Mouse (Mus musculus) adrenal gland, postnatal 36 days (tissue): ENCODE measurements at regions not wholly inside any gene's neighbourhood (a gene's known extent, or its start where the extent isn't known, plus 50 kb on each side); places are given as distances from the start of the nearest gene placed in this dataset.

Source experiments
- DNase-seq, 2 experiments: peaks; one replicate each; pipeline ENCODE4 v3.0.0; 2021; ENCODE audit warnings: mixed read lengths in 1 of 2

DNA sequence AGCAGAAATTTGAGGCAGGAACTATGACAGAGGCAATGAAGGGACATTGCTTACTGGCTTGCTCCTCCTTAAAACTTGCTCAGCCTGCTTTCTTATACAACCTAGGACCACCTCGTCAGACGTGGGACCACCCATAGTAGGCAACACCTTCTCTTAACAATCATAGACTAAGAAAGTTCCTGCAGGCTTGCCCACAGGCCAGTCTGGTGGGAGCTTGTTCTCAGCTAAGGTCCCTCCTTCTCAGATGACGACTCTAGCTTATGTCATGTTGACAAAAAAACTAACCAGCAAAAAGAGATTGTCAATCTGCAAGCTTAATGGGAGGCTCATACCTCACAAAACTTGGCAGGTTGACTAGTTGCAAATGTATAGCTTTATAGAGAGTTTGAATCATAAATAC lies 56.5 kb upstream of the Lsm6 start:
- no peak for DNase-seq

DNA sequence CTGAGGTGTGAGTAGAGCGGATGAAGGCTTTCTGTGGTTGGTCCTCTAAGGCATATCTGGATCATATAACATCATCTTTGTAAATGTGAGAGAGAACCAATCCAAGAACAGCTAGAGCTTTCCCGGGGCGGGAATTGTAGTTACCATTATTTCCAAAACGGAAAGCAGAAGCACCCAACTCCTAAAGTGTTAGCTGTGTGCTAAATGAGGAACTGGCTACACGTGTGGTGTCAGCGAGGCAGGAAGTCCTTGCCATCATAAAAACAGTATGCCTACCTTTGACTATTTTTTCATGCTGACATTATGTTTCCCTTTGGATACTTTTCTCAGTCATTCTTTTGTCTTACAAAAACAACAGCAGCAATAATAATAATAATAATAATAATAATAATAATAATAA lies 68.8 kb upstream of the Lsm6 start:
- DNase-seq = no peak

DNA sequence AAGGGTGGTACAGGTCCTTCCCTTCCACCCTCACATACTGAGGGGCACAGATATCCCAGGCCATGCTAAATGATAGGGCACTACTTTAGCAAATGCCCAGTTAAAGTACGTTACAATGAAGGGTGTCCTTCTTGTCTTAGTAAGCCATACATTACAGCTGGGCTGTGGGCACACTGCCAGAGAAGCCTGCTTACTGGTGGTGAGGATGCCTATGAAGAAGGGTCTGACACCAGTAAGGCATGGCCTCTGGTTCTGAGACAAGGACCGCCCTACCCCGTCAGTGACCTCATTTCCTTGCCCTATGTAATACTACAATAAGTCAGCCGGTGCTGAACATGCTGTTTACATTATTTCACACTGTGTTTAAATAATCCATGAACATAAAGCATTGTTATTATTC lies 69.6 kb upstream of the Lsm6 start:
- no peak for DNase-seq

DNA sequence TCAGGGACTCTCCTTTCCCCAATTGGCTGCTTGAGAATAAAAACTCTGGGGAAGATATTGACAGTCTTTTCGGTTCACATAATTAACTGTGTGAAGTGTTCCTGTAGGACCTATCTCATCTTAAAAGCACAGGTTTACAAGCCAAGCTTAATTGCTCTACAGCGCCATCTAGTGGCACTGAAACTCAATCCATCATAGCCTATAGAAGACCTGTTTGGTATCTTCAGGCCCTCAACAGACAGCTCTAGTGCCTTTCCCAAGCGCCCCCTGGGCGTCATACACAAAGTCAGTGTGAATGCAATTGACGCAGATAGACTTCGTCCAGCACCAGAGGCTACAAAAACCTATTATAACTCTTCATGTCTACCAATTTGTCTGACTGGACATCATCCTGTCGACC lies 78.9 kb upstream of the Lsm6 start:
- DNase-seq = peak; percentile 70 to 83

DNA sequence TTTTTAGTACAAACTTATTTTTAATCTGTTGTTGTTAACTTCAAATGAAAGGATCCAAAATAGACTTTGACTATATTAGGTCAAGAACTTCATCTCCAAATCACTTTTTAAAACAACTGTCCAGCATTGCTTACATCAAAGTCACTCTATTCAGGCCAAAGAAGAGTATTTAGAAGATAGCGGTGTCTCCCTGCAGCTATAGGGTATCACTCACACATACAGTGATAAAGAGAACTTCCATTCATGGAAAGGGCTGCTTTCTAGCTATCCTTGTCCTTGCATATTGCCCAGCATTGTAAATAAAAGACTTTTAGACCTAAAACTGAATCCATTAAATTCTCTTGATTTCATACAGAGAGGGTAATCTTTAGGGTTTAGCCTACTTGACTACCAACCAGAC lies 82.1 kb upstream of the Lsm6 start:
- no peak for DNase-seq

DNA sequence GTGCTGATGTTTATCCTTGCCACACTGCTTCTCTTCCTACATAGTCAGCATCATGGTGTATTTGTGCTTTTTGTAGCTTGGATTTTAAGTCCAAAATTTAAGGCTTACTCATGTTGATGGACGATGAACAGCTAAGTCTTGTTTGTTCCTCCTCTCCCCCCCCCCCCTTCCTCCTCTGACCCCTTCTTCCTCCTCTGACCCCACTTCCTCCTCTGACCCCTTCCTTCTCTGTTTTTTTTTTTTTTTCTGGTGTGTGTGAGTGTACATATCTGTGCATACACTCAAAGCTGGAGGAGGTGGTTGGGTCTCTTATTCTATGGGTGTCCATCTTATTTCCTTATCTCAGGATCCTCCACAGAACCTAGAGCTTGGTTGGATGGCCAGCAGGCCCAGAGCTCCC lies 87.0 kb upstream of the Lsm6 start:
- DNase-seq = no peak

DNA sequence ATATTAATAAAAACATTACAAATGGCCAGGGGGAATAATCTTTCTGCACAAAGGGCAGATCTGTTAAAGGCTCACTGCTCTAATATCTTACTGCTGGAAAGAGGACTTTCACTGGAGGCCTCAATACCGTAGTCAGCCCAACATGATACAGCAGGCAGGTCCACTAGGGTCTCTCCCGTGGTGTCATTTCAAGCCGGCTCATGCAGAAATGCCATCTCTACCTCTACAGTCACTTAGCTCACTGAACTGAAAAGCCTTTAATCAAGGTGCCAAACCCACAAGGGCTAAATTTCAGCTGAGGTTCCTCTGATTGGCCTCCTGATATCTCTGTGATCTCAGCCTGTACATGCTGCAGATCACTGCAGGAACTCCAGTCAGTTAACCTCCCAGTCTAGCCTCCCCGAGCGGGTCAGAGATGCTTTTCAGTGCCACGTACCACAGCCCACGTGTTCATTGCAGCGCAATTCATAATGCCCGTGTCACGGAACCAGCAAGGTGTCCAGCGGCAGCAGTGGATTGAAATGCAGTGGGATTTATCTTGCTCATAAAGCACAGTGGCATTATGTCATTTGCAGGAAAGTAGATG lies 90.4 kb upstream of the Lsm6 start:
- no peak for DNase-seq

DNA sequence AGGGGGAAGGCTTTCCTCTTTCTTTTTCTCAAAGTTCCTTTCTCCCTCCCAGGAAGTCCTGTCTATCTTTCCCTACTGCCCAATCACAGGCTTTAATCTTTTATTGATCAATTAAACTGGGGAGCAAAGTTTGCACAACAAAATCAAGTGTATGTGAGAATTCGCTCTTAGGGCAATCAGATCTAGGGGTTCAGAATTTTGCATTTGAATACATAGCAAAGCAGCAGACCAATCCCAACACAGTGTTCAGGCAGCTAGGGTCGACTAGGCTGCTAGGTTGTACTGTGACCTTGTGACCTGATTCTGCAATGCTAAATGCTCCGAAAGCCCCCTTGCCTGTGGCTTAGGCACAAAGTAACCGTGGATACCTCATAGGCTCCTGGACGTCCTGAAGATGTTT lies 91.5 kb upstream of the Lsm6 start:
- DNase-seq = no peak

DNA sequence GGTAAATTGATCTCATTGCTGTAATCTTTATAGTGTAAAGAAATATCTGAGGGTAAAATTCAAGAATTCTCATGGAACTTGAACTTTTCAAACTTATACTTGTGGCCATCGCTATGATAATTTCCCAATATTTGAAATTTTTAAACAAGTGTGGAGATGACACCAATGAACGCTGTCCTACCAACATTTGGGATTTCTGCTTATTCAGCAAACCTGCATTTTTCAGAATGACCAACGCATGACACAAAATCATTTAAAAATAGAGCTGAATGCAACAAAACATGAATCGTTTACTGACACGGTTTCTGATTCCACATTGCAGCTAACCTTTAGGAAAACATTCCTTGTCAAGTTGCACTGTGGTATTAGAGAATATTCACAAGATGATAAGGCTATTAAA lies 92.9 kb upstream of the Lsm6 start:
- DNase-seq = no peak

DNA sequence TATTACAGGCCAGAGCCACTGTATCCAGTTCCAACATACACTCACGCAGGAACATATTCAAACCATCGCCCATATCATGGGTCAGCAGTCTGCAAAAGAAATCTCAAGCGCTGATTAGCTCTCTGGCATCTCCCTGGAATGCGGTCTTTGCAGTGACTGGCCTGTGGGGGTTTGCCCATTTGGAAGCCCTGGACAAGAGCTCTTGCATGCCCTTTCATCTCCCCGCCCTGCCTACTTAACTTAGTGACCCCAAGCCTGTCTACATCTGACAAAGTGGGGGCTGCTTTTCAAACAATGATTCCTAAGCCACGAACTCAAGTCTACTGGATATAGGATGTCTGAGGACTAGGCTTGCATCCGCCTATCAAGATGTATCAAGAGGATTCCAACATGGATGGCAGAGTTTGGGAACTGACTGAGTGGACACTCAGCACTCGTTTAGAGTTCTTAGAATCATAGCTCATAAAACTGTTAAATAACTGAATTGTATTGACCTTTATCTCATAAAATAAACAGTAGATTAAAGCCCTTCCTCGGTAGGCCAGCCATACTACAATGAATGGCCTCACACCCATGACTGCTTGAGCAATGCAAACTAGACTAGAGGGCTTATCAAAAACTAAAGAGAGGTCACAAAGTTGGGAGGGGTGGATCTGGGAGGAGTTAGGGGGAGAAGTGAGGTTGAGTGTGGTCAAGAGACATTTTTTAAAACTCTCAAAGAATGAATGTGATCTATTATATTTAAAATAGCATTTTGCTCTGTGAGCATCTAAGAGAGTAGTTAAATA lies 97.4 kb upstream of the Zfp827 start:
- DNase-seq = no peak

DNA sequence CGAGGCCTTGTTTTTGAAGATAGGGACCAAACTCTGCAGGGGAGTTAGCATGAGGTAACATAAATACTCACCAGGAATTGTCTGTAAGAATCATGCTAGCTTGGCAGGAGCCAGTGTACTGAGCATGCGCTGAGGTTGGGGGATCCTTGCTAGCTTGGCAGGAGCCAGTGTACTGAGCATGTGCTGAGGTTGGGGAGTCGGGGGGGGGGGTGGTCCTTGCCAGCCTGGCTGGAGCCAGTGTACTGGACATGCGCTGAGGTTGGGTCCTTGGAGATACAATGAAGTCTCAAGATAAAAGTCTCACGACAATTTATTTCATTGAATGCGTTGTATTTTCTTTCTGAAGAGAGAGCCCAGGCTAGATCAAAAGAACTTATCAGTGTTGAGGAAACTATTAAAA lies 96.2 kb upstream of the Zfp827 start:
- no peak for DNase-seq

DNA sequence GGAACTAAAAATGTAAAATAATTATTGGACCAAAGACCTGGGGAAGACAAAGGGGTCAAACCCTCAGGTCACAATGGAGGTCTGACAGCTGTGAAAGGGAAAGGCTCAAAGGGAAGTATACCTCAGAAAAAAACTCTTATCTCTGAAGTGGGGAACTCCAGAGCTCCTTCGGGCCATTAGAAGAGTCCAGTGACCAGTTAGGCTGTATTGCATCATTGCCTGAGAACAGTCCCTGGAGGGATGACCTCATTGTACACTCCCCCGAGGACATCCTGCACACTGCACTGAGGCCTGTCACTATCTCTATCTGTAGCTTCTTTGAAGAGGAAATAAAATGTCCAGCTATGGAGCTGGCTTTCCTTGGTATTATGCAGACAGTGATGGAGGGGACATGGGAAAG lies 88.2 kb upstream of the Zfp827 start:
- peak; percentile 17 to 24 for DNase-seq

DNA sequence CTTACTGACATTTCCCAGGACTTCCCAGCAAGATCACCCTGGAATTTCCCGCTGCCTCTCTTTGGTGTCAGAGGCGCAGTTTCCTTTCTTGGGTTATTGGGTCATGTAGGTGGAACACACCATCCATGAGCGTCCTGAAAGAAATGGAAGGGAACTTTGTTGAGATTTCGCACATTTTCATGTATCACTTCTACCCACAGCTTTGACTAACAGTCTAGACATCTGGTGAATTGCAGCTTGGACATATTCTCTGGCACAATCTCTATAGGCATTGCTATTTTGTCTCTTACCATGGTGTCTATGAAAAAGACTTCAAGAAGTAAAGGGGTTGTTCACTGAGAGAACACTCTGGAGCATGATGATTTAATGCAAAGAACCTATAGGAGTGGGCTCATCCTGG lies 86.7 kb upstream of the Zfp827 start:
- no peak for DNase-seq

DNA sequence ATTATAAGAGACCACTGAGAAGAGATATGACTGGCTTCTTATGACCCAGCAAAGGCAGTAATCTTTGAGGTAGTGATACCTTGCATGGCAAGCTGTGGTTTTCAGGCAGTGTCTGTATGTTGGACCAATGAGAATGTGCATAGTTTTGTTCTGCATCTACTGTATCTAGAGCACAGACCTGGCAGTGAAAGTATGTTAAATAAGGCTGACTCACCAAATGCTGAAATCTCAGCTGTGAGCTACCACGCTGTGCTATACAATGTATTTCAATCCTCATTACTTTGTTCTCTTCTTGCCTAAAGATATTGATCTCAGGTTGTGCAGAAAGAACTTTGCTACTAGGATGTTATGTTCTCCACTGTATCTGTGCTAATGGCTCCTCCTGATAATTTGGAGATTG lies 83.9 kb upstream of the Zfp827 start:
- no peak for DNase-seq

DNA sequence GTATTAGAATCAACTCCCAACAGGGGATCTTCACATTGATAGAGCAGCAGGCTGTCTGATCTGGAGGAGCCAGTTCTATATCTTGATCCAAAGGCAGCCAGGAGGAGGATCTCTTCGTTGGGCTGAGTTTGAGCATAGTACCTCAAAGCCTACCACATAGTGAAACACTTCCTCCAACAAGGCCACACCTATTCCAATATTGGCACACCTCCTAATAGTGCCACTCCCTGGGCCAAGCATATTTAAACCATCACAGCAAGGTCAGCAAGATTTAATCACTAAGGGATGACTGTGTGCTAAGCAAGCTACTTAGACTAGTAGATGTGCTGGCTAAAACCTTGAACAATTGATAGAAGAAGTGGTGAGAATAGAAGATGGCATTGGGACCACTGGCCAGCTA lies 82.6 kb upstream of the Zfp827 start:
- DNase-seq = no peak

DNA sequence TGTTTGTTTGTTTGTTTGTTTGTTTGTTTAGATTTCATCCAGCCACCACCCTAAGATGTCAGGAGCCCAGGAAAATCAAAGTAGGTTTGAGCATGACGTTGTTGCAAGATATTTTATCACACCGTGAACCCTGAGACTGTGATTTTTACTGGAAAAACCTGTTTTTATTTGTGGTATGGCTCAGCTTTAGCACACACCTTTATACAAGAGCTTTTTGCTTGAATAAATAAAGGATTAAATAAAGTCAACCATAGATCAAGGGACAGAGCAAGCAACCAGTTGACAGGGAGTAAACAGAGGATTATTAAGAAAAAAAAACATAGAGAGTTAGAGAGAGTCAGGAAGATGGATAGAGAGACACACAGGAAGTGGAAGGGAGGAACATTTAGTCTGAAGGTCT lies 82.2 kb upstream of the Zfp827 start:
- no peak for DNase-seq

DNA sequence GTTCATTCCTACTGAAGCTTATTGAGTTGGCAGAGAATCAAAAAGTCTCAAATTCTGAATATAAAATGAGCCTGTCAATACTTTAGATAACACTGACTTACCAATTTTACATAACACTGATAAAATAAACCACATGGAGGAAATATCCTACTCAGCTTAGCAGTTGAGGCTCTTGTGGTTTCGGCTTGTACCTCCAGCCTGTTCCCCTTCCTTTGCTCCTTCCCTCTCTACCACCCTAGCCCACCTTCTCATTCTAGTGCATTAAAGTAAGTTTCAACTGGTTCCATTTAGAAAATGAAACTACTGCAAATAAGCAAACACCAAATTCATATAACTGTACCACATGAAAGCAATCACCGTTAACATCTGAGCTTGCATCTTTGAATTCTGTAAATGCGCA lies 53.2 kb upstream of the Zfp827 start:
- no peak for DNase-seq
